Mouse (Mus musculus): ENCODE results near the gene Psme1. TPM values are rescaled to one million over a fixed set of nuclear protein-coding genes. Genes with fewer than 3 reads are reported as not detected.

The Psme1 gene
- polyA plus RNA-seq, 1 experiment from 2014 or later: 126 TPM

DNA sequence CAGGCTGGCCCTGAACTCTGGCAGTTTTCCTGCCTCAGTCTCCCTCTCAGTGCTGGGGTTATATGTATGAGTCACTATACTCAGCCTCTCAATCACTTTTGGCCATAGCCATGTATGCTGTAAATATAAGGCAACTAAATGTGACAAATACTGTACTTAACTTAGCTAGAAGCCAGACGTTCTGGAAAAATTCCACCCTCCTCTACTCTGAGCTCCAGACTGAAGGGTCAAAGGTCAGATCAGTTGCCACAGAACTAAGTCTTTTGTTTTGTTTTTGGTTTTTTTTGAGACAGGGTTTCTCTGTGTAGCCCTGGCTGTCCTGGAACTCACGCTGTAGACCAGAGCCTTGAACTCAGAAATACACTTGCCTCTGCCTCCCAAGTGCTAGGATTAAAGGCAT, 38.0 kb downstream of the Psme1 start:
- WGBS: 40% methylated on average over 2 of the region's 2 CpGs
- ATAC-seq (ENCODE audit: low FRiP score) (no peak), DNase-seq (ENCODE audit: low spot score) (no peak)
- no peak overlapping the region for H3K4me3 ChIP-seq (ENCODE audit: low read depth, low read length)
- no peaks in the 10 kb centered on the region for H3K36me3 ChIP-seq (ENCODE audit: control insufficient read depth, insufficient read depth, low read length)
- no peaks in the 10 kb centered on the region for H3K27me3 ChIP-seq (ENCODE audit: control insufficient read depth, insufficient read depth, low read length)
- no peak overlapping the region for H3K9ac ChIP-seq (ENCODE audit: low read depth, low read length)
- no peak overlapping the region for H3K27ac ChIP-seq (ENCODE audit: low read depth, low read length)
- H3K9me3 ChIP-seq (ENCODE audit: control insufficient read depth, low read length): no peaks in the 10 kb centered on the region
- no peaks in the 10 kb centered on the region for H3K4me1 ChIP-seq (replicated peaks; ENCODE audit: control insufficient read depth, insufficient read depth, low read length)
- H3K4me2 ChIP-seq (replicated peaks; ENCODE audit: low read depth, low read length): no peak overlapping the region

DNA sequence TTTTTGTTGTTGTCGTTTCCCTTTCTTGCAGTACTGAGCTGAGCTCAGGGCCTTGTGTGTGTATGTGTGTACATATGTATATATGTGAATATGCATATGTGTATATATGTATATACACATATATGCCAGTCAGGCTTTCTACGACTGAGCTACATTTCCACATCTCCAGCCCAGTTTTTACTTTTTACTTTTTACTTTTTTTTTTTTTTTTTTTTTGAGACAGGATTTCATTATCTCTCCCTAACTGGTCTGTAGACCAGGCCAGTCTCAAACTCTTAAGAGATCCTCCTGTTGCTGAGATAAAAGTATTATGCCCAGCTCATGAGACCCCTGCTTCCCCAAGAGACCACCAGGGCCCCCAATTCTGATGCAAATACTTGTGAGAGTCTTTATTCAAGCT, 38.9 kb downstream of the Psme1 start:
- no peak overlapping the region for H3K27ac ChIP-seq (ENCODE audit: low read depth, low read length)
- DNase-seq (ENCODE audit: low spot score) (no peak), ATAC-seq (ENCODE audit: low FRiP score) (no peak)
- H3K4me2 ChIP-seq (replicated peaks; ENCODE audit: low read depth, low read length): no peak overlapping the region
- no peaks in the 10 kb centered on the region for H3K9me3 ChIP-seq (ENCODE audit: control insufficient read depth, low read length)
- 91% methylated on average over 2 of the region's 2 CpGs for WGBS
- H3K36me3 ChIP-seq (ENCODE audit: control insufficient read depth, insufficient read depth, low read length): no peaks in the 10 kb centered on the region
- no peaks in the 10 kb centered on the region for H3K27me3 ChIP-seq (ENCODE audit: control insufficient read depth, insufficient read depth, low read length)
- H3K9ac ChIP-seq (ENCODE audit: low read depth, low read length): no peak overlapping the region
- H3K4me1 ChIP-seq (replicated peaks; ENCODE audit: control insufficient read depth, insufficient read depth, low read length): no peaks in the 10 kb centered on the region
- H3K4me3 ChIP-seq (ENCODE audit: low read depth, low read length): no peak overlapping the region

DNA sequence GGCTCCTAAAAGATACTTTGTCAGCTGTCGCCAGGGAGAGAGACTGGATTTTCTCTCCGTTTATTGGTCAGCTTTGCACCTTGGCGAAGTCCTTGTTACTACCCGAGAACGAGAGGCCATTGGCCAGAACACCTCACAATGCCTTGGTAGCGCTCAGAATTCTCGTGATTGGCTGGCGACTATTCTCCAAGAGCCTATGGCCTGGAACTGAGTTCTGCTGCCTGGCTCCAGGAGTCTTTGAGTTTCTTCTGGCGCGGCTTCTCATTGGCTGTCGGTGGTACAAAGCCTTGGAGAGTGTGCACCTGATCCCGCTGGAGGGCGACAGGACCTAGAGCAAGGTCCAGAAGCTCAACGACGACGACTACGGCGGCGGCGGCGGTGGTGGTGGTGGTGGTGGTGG, 39.9 kb downstream of the Psme1 start, which contains the start of gene Rec8:
TSS of gene Rec8 (plus strand) at position 216 of the 400 bp plus-strand sequence.
- DNase-seq (ENCODE audit: low spot score): peak; percentile 53
- Histone ChIP-seq H3K4me3 (ENCODE audit: low read depth, low read length) (peak within 1 kb of the TSS; percentile 25), H3K27ac (ENCODE audit: low read depth, low read length) (no peak within 1 kb of the TSS), H3K4me2 (replicated peaks; ENCODE audit: low read depth, low read length) (peak within 1 kb of the TSS; percentile 28), H3K36me3 (ENCODE audit: control insufficient read depth, insufficient read depth, low read length) (no peaks in the 10 kb centered on the region), H3K4me1 (replicated peaks; ENCODE audit: control insufficient read depth, insufficient read depth, low read length) (no peaks in the 10 kb centered on the region), H3K27me3 (ENCODE audit: control insufficient read depth, insufficient read depth, low read length) (no peaks in the 10 kb centered on the region), H3K9me3 (ENCODE audit: control insufficient read depth, low read length) (no peaks in the 10 kb centered on the region), H3K9ac (ENCODE audit: low read depth, low read length) (peak within 1 kb of the TSS; percentile 7; the same call in 1 of the 2 replicates)
- WGBS: 21% methylated on average over 21 of the region's 21 CpGs
- ATAC-seq (ENCODE audit: low FRiP score): peak; percentile 85

DNA sequence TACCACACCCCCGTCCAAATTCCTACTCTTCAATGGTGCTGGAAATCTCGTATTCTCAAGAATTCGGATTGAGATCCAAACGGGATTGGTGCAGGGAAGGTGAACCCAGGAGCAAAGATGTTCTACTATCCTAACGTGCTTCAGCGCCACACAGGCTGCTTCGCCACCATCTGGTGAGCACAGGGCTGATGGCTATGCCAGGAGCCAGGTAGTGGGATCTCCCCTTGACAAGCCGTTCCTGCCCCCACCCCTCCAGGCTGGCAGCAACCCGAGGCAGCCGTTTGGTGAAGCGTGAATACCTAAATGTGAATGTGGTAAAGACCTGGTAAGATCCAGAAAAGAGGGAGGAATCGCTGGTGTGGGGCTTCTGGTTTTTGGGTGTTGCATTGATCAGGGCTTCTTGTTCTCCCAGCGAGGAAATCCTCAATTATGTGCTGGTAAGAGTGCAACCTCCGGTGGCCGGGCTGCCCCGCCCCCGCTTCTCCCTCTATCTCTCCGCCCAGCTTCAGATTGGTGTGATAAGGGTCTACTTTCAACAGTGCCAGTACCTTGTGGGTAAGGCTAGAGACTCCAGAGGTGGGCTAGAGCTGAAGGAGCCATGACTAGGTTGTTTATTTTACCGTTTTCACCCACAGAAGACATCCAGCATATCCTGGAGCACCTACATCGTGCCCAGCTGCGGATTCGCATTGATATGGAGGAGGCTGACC, 40.7 kb downstream of the Psme1 start:
- ATAC-seq (ENCODE audit: low FRiP score) (no peak), DNase-seq (ENCODE audit: low spot score) (no peak)
- Histone ChIP-seq H3K27me3 (ENCODE audit: control insufficient read depth, insufficient read depth, low read length) (no peaks in the 10 kb centered on the region), H3K9me3 (ENCODE audit: control insufficient read depth, low read length) (no peaks in the 10 kb centered on the region), H3K4me3 (ENCODE audit: low read depth, low read length) (peak overlapping the region; percentile 25), H3K9ac (ENCODE audit: low read depth, low read length) (peak overlapping the region; percentile 7; the same call in 1 of the 2 replicates), H3K4me2 (replicated peaks; ENCODE audit: low read depth, low read length) (peak overlapping the region; percentile 28), H3K4me1 (replicated peaks; ENCODE audit: control insufficient read depth, insufficient read depth, low read length) (no peaks in the 10 kb centered on the region), H3K27ac (ENCODE audit: low read depth, low read length) (no peak overlapping the region), H3K36me3 (ENCODE audit: control insufficient read depth, insufficient read depth, low read length) (no peaks in the 10 kb centered on the region)
- 58% methylated on average over 22 of the region's 22 CpGs for WGBS

DNA sequence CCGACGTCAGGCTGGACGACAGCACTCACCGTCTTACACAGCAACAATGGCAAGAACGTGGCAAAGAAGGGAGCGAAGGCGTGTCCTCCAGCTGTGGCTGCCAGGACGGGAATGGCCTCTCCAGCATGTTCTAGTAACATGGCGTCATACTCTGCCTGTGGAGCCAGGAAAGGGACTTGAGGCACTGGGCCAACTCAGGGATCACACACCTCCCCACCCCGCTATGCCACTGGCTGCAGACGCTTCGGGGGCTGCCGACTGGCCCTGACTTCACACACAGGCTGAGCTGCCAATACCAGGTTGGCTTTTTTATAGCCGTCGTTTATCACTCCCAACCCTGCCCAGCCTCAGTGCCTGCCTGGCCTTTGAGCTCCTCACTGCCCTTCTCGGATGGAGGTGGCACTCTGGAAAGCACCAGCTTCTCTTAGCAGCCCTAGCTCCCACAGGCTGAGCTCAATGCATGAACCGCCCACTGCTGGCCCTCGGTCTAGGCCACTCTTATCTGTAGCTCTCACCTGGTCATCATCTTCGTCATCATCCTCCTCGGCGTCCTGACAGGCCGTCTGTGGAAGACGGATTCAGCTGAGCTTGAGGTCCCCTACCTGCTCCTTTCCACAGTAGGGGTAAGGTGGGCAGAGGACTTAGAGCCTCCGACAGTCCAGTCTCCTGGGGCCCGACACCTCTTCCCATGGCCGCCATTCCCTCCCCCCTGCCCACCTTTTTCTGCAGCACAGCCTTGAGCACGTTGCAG, 50.3 kb downstream of the Psme1 start:
- Histone ChIP-seq H3K4me2 (replicated peaks; ENCODE audit: low read depth, low read length) (no peak overlapping the region), H3K27ac (ENCODE audit: low read depth, low read length) (no peak overlapping the region), H3K36me3 (ENCODE audit: control insufficient read depth, insufficient read depth, low read length) (peaks cover 15% of the 10 kb centered on the region), H3K9me3 (ENCODE audit: control insufficient read depth, low read length) (no peaks in the 10 kb centered on the region), H3K4me3 (ENCODE audit: low read depth, low read length) (no peak overlapping the region), H3K4me1 (replicated peaks; ENCODE audit: control insufficient read depth, insufficient read depth, low read length) (no peaks in the 10 kb centered on the region), H3K9ac (ENCODE audit: low read depth, low read length) (no peak overlapping the region), H3K27me3 (ENCODE audit: control insufficient read depth, insufficient read depth, low read length) (no peaks in the 10 kb centered on the region)
- ATAC-seq (ENCODE audit: low FRiP score) (no peak), DNase-seq (ENCODE audit: low spot score) (no peak)
- WGBS: 92% methylated on average over 27 of the region's 27 CpGs

DNA sequence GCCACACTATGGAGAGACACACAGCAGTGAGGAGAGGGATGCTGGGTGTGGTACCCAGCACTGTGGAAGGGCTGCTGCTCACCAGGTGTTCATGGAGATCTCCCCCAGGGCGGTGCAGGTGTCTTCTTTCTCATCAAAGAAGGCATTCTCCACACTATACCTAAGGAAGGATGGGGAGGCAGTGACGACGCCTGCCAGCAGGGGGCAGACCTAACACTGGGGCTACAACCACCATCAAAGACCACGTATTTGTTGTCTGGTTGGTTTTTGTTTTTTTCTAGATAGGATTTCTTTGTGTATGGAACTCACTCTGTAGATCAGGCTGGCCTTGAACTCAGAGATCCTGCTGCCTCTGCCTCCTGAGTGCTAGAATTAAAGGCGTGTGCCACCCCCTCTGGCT, 51.4 kb downstream of the Psme1 start:
- Histone ChIP-seq H3K9ac (ENCODE audit: low read depth, low read length) (no peak overlapping the region), H3K36me3 (ENCODE audit: control insufficient read depth, insufficient read depth, low read length) (peaks cover 15% of the 10 kb centered on the region), H3K4me3 (ENCODE audit: low read depth, low read length) (no peak overlapping the region), H3K4me1 (replicated peaks; ENCODE audit: control insufficient read depth, insufficient read depth, low read length) (no peaks in the 10 kb centered on the region), H3K27ac (ENCODE audit: low read depth, low read length) (no peak overlapping the region), H3K27me3 (ENCODE audit: control insufficient read depth, insufficient read depth, low read length) (no peaks in the 10 kb centered on the region), H3K4me2 (replicated peaks; ENCODE audit: low read depth, low read length) (no peak overlapping the region), H3K9me3 (ENCODE audit: control insufficient read depth, low read length) (no peaks in the 10 kb centered on the region)
- no peak for ATAC-seq (ENCODE audit: low FRiP score)
- DNase-seq (ENCODE audit: low spot score): peak; percentile 44
- WGBS: 68% methylated on average over 5 of the region's 5 CpGs

Other genes starting within 250 kb of the Psme1 start
- 26.0 and 36.5 TPM in 2 replicates for gene Dhrs4, start 99.4 kb upstream of the Psme1 start, polyA plus RNA-seq (2014; fragmentation: Nextera tagmentation; extraction: Ambion mirVana)
- gene Carmil3, start 87.5 kb upstream of the Psme1 start, polyA plus RNA-seq (2014; fragmentation: Nextera tagmentation; extraction: Ambion mirVana): 10.1 and 14.0 TPM in 2 replicates
- gene Cpne6, start 67.7 kb upstream of the Psme1 start, polyA plus RNA-seq (2014; fragmentation: Nextera tagmentation; extraction: Ambion mirVana): 1.3 and 1.6 TPM in 2 replicates
- gene Nrl, start 53.1 kb upstream of the Psme1 start, polyA plus RNA-seq (2014; fragmentation: Nextera tagmentation; extraction: Ambion mirVana): 0.15 and 0.20 TPM in 2 replicates
- 11.3 and 12.6 TPM in 2 replicates for gene Pck2, start 37.9 kb upstream of the Psme1 start, polyA plus RNA-seq (2014; fragmentation: Nextera tagmentation; extraction: Ambion mirVana)
- 81.5 and 85.4 TPM in 2 replicates for gene Dcaf11, start 18.1 kb upstream of the Psme1 start, polyA plus RNA-seq (2014; fragmentation: Nextera tagmentation; extraction: Ambion mirVana)
- 0.52 TPM in 1 of 2 replicates, not detected in the other for gene A730061H03Rik, start 17.7 kb upstream of the Psme1 start, polyA plus RNA-seq (2014; fragmentation: Nextera tagmentation; extraction: Ambion mirVana)
- 0.77 and 1.8 TPM in 2 replicates for gene Fitm1, start 2.5 kb upstream of the Psme1 start, polyA plus RNA-seq (2014; fragmentation: Nextera tagmentation; extraction: Ambion mirVana)
- 6.4 and 8.5 TPM in 2 replicates for gene Emc9, start 7.2 kb downstream of the Psme1 start, polyA plus RNA-seq (2014; fragmentation: Nextera tagmentation; extraction: Ambion mirVana)
- gene Psme2, start 13.0 kb downstream of the Psme1 start, polyA plus RNA-seq (2014; fragmentation: Nextera tagmentation; extraction: Ambion mirVana): 195 and 222 TPM in 2 replicates
- gene Rnf31, start 13.6 kb downstream of the Psme1 start, polyA plus RNA-seq (2014; fragmentation: Nextera tagmentation; extraction: Ambion mirVana): 10.6 and 12.1 TPM in 2 replicates
- gene Irf9, start 25.4 kb downstream of the Psme1 start, polyA plus RNA-seq (2014; fragmentation: Nextera tagmentation; extraction: Ambion mirVana): 6.9 and 7.6 TPM in 2 replicates
- gene Rec8, start 39.9 kb downstream of the Psme1 start, polyA plus RNA-seq (2014; fragmentation: Nextera tagmentation; extraction: Ambion mirVana): 8.2 and 8.8 TPM in 2 replicates
- gene Ipo4, start 57.8 kb downstream of the Psme1 start, polyA plus RNA-seq (2014; fragmentation: Nextera tagmentation; extraction: Ambion mirVana): 71.2 and 73.1 TPM in 2 replicates
- gene Gm49378, start 59.8 kb downstream of the Psme1 start, polyA plus RNA-seq (2014; fragmentation: Nextera tagmentation; extraction: Ambion mirVana): 1.7 and 4.0 TPM in 2 replicates
- 60.2 and 61.9 TPM in 2 replicates for gene Tm9sf1, start 65.7 kb downstream of the Psme1 start, polyA plus RNA-seq (2014; fragmentation: Nextera tagmentation; extraction: Ambion mirVana)
- 0.38 and 0.48 TPM in 2 replicates for gene Tssk4, start 72.1 kb downstream of the Psme1 start, polyA plus RNA-seq (2014; fragmentation: Nextera tagmentation; extraction: Ambion mirVana)
- 67.7 and 70.2 TPM in 2 replicates for gene Mdp1, start 82.4 kb downstream of the Psme1 start, polyA plus RNA-seq (2014; fragmentation: Nextera tagmentation; extraction: Ambion mirVana)
- gene Gmpr2, start 93.8 kb downstream of the Psme1 start, polyA plus RNA-seq (2014; fragmentation: Nextera tagmentation; extraction: Ambion mirVana): 54.6 and 58.8 TPM in 2 replicates
- gene Nedd8, start 94.0 kb downstream of the Psme1 start, polyA plus RNA-seq (2014; fragmentation: Nextera tagmentation; extraction: Ambion mirVana): 596 and 597 TPM in 2 replicates
- gene Tinf2, start 103.7 kb downstream of the Psme1 start, polyA plus RNA-seq (2014; fragmentation: Nextera tagmentation; extraction: Ambion mirVana): 52.7 and 63.1 TPM in 2 replicates
- gene Tgm1, start 135.8 kb downstream of the Psme1 start, polyA plus RNA-seq (2014; fragmentation: Nextera tagmentation; extraction: Ambion mirVana): 0.36 and 0.49 TPM in 2 replicates
- gene Rabggta, start 144.1 kb downstream of the Psme1 start, polyA plus RNA-seq (2014; fragmentation: Nextera tagmentation; extraction: Ambion mirVana): 25.3 and 27.4 TPM in 2 replicates
- 68.6 and 72.1 TPM in 2 replicates for gene Dhrs1, start 167.6 kb downstream of the Psme1 start, polyA plus RNA-seq (2014; fragmentation: Nextera tagmentation; extraction: Ambion mirVana)
- 47.0 and 47.6 TPM in 2 replicates for gene Nop9, start 167.6 kb downstream of the Psme1 start, polyA plus RNA-seq (2014; fragmentation: Nextera tagmentation; extraction: Ambion mirVana)
- 0.33 TPM in 1 of 2 replicates, not detected in the other for gene Cideb, start 180.3 kb downstream of the Psme1 start, polyA plus RNA-seq (2014; fragmentation: Nextera tagmentation; extraction: Ambion mirVana)
- gene Ltb4r2, start 183.3 kb downstream of the Psme1 start, polyA plus RNA-seq (2014; fragmentation: Nextera tagmentation; extraction: Ambion mirVana): 0.28 and 0.62 TPM in 2 replicates
- 0.14 TPM in 1 of 2 replicates, not detected in the other for gene Ltb4r1, start 187.8 kb downstream of the Psme1 start, polyA plus RNA-seq (2014; fragmentation: Nextera tagmentation; extraction: Ambion mirVana)
- 6.6 and 7.6 TPM in 2 replicates for gene Adcy4, start 206.0 kb downstream of the Psme1 start, polyA plus RNA-seq (2014; fragmentation: Nextera tagmentation; extraction: Ambion mirVana)
- gene Ripk3, start 210.7 kb downstream of the Psme1 start, polyA plus RNA-seq (2014; fragmentation: Nextera tagmentation; extraction: Ambion mirVana): 11.0 and 12.9 TPM in 2 replicates
- 19.5 and 25.5 TPM in 2 replicates for gene Nfatc4, start 245.0 kb downstream of the Psme1 start, polyA plus RNA-seq (2014; fragmentation: Nextera tagmentation; extraction: Ambion mirVana)